Mouse (Mus musculus): ENCODE measurements around the gene Ppp4c. TPM values are rescaled to one million over a fixed set of nuclear protein-coding genes. Genes with fewer than 3 reads are reported as not detected.

The Ppp4c gene
- polyA plus RNA-seq, 1 experiment from 2014 or later: 176 TPM

- Histone ChIP-seq H3K4me1 (replicated peaks) (peaks cover 7% of the 10 kb centered on the region), H3K36me3 (no peaks in the 10 kb centered on the region), H3K4me3 (no peak overlapping the region), H3K9me3 (no peaks in the 10 kb centered on the region), H3K27ac (replicated peaks) (no peak overlapping the region), H3K4me2 (no peak overlapping the region), H3K27me3 (no peaks in the 10 kb centered on the region), H3K9ac (no peak overlapping the region)
- 85% methylated on average over 7 of the region's 7 CpGs for WGBS
- no peak for ATAC-seq (ENCODE audit: low FRiP score, low read depth)
Measured at GRCm38 (mm10) chr7:126817595-126817994, 25.3 kb upstream of the Ppp4c start.

GRCm38 (mm10) chr7:126816494-126816893, 24.2 kb upstream of the Ppp4c start:
- H3K27ac ChIP-seq (replicated peaks): no peak overlapping the region
- no peaks in the 10 kb centered on the region for H3K9me3 ChIP-seq
- 86% methylated on average over 8 of the region's 8 CpGs for WGBS
- H3K9ac ChIP-seq: no peak overlapping the region
- no peaks in the 10 kb centered on the region for H3K27me3 ChIP-seq
- no peak for ATAC-seq (ENCODE audit: low FRiP score, low read depth)
- no peaks in the 10 kb centered on the region for H3K4me1 ChIP-seq (replicated peaks)
- H3K4me3 ChIP-seq: no peak overlapping the region
- H3K36me3 ChIP-seq: no peaks in the 10 kb centered on the region
- no peak overlapping the region for H3K4me2 ChIP-seq

GRCm38 (mm10) chr7:126815726-126816222, 23.5 kb upstream of the Ppp4c start:
- no peak for ATAC-seq (ENCODE audit: low FRiP score, low read depth)
- Histone ChIP-seq H3K9ac (no peak overlapping the region), H3K4me3 (no peak overlapping the region), H3K9me3 (no peaks in the 10 kb centered on the region), H3K27ac (replicated peaks) (no peak overlapping the region), H3K4me2 (no peak overlapping the region), H3K4me1 (replicated peaks) (no peaks in the 10 kb centered on the region), H3K27me3 (no peaks in the 10 kb centered on the region), H3K36me3 (no peaks in the 10 kb centered on the region)
- WGBS: 49% methylated on average over 8 of the region's 8 CpGs

GRCm38 (mm10) chr7:126809723-126810369, 17.6 kb upstream of the Ppp4c start:
- Histone ChIP-seq H3K27me3 (no peaks in the 10 kb centered on the region), H3K4me1 (replicated peaks) (peaks cover 22% of the 10 kb centered on the region), H3K9ac (peak overlapping the region; percentile 85; the same call in 1 of the 2 replicates), H3K9me3 (no peaks in the 10 kb centered on the region), H3K27ac (replicated peaks) (no peak overlapping the region), H3K36me3 (no peaks in the 10 kb centered on the region), H3K4me3 (peak overlapping the region; percentile 84; the same call in 1 of the 2 replicates), H3K4me2 (peak overlapping the region; percentile 88)
- no peak for ATAC-seq (ENCODE audit: low FRiP score, low read depth)
- 69% methylated on average over 5 of the region's 5 CpGs for WGBS

GRCm38 (mm10) chr7:126808703-126809455, 16.6 kb upstream of the Ppp4c start:
- under 1% methylated on average over 42 of the region's 43 CpGs for WGBS
- Histone ChIP-seq H3K36me3 (no peaks in the 10 kb centered on the region), H3K4me2 (peak overlapping the region; percentile 88), H3K9me3 (no peaks in the 10 kb centered on the region), H3K27me3 (no peaks in the 10 kb centered on the region), H3K4me3 (peak overlapping the region; percentile 84), H3K27ac (replicated peaks) (peak overlapping the region; percentile 78), H3K4me1 (replicated peaks) (peaks cover 22% of the 10 kb centered on the region), H3K9ac (peak overlapping the region; percentile 85)
- ATAC-seq (ENCODE audit: low FRiP score, low read depth): peak; percentile 93

GRCm38 (mm10) chr7:126807405-126807804, 15.1 kb upstream of the Ppp4c start:
- no peak for ATAC-seq (ENCODE audit: low FRiP score, low read depth)
- WGBS: 74% methylated on average over 4 of the region's 4 CpGs
- H3K9me3 ChIP-seq: no peaks in the 10 kb centered on the region
- H3K27ac ChIP-seq (replicated peaks): no peak overlapping the region
- H3K4me2 ChIP-seq: peak overlapping the region; percentile 88; the same call in 1 of the 2 replicates
- no peak overlapping the region for H3K9ac ChIP-seq
- H3K27me3 ChIP-seq: no peaks in the 10 kb centered on the region
- no peaks in the 10 kb centered on the region for H3K36me3 ChIP-seq
- H3K4me1 ChIP-seq (replicated peaks): peaks cover 22% of the 10 kb centered on the region
- no peak overlapping the region for H3K4me3 ChIP-seq

GRCm38 (mm10) chr7:126806956-126807355, 14.7 kb upstream of the Ppp4c start:
- H3K4me3 ChIP-seq: no peak overlapping the region
- H3K9ac ChIP-seq: no peak overlapping the region
- WGBS: 74% methylated on average over 6 of the region's 6 CpGs
- ATAC-seq (ENCODE audit: low FRiP score, low read depth): no peak
- H3K36me3 ChIP-seq: no peaks in the 10 kb centered on the region
- no peak overlapping the region for H3K27ac ChIP-seq (replicated peaks)
- H3K9me3 ChIP-seq: no peaks in the 10 kb centered on the region
- no peak overlapping the region for H3K4me2 ChIP-seq
- H3K27me3 ChIP-seq: no peaks in the 10 kb centered on the region
- H3K4me1 ChIP-seq (replicated peaks): peaks cover 22% of the 10 kb centered on the region

- Histone ChIP-seq H3K27ac (replicated peaks) (no peak overlapping the region), H3K4me3 (no peak overlapping the region), H3K4me2 (no peak overlapping the region), H3K4me1 (replicated peaks) (peaks cover 25% of the 10 kb centered on the region), H3K27me3 (no peaks in the 10 kb centered on the region), H3K9me3 (no peaks in the 10 kb centered on the region), H3K36me3 (no peaks in the 10 kb centered on the region), H3K9ac (no peak overlapping the region)
- ATAC-seq (ENCODE audit: low FRiP score, low read depth): no peak
Measured at GRCm38 (mm10) chr7:126803751-126804150, 11.5 kb upstream of the Ppp4c start.

GRCm38 (mm10) chr7:126803181-126803580, 10.9 kb upstream of the Ppp4c start:
- H3K27ac ChIP-seq (replicated peaks): no peak overlapping the region
- no peak overlapping the region for H3K4me2 ChIP-seq
- no peak overlapping the region for H3K4me3 ChIP-seq
- no peak for ATAC-seq (ENCODE audit: low FRiP score, low read depth)
- H3K36me3 ChIP-seq: no peaks in the 10 kb centered on the region
- no peaks in the 10 kb centered on the region for H3K27me3 ChIP-seq
- H3K4me1 ChIP-seq (replicated peaks): peaks cover 20% of the 10 kb centered on the region
- 95% methylated on average over 6 of the region's 6 CpGs for WGBS
- no peak overlapping the region for H3K9ac ChIP-seq
- no peaks in the 10 kb centered on the region for H3K9me3 ChIP-seq

- no peak for ATAC-seq (ENCODE audit: low FRiP score, low read depth)
- WGBS: 86% methylated on average over 11 of the region's 11 CpGs
Measured at GRCm38 (mm10) chr7:126802134-126802889, 10.0 kb upstream of the Ppp4c start.

GRCm38 (mm10) chr7:126801057-126801422, 8.7 kb upstream of the Ppp4c start:
- H3K36me3 ChIP-seq: peaks cover 5% of the 10 kb centered on the region
- no peak overlapping the region for H3K27ac ChIP-seq (replicated peaks)
- ATAC-seq (ENCODE audit: low FRiP score, low read depth): no peak
- H3K27me3 ChIP-seq: no peaks in the 10 kb centered on the region
- H3K4me2 ChIP-seq: no peak overlapping the region
- no peak overlapping the region for H3K4me3 ChIP-seq
- peaks cover 33% of the 10 kb centered on the region for H3K4me1 ChIP-seq (replicated peaks)
- H3K9me3 ChIP-seq: no peaks in the 10 kb centered on the region
- 97% methylated on average over 16 of the region's 16 CpGs for WGBS
- no peak overlapping the region for H3K9ac ChIP-seq

More at GRCm38 (mm10) chr7:126802134-126802889, 10.0 kb upstream of the Ppp4c start:
- no peak overlapping the region for H3K4me3 ChIP-seq
- H3K27ac ChIP-seq (replicated peaks): no peak overlapping the region
- no peak overlapping the region for H3K9ac ChIP-seq
- no peaks in the 10 kb centered on the region for H3K9me3 ChIP-seq
- H3K27me3 ChIP-seq: no peaks in the 10 kb centered on the region
- peaks cover 20% of the 10 kb centered on the region for H3K4me1 ChIP-seq (replicated peaks)
- H3K4me2 ChIP-seq: no peak overlapping the region
- no peaks in the 10 kb centered on the region for H3K36me3 ChIP-seq

Data from hindbrain, embryonic 15.5 days (tissue).